Mouse (Mus musculus) kidney, embryonic 15.5 days (tissue): ENCODE measurements around the gene Mdm2. TPM values are rescaled to one million over a fixed set of nuclear protein-coding genes. Genes with fewer than 3 reads are reported as not detected.
"Not testable (repeated sequence)": the region's sequence is repeated elsewhere in the genome, so short reads cannot be mapped to it uniquely, and the experiment has no call there.

Source experiments
- ATAC-seq: fragments of 200-750 bp; cut with Nextera tagmentation; replicated peaks from 2 replicates; pipeline ENCODE4 v1.8.0; 2017; ENCODE audit warnings: moderate TSS enrichment; ENCODE audit not compliant: low FRiP score
- H3K27ac ChIP-seq: fragments of 300-500 bp; sonication (generic); 2 replicates; pipeline ENCODE4 v1.5.1; 2015; ENCODE audit warnings: mild to moderate bottlenecking, inconsistent platforms
- H3K27me3 ChIP-seq: fragments of 300-500 bp; sonication (generic); 2 replicates; pipeline ENCODE4 v1.6.1; 2015; ENCODE audit warnings: inconsistent platforms
- H3K36me3 ChIP-seq: fragments of 300-500 bp; sonication (generic); 2 replicates; pipeline ENCODE4 v1.6.1; 2015; ENCODE audit warnings: inconsistent platforms
- H3K4me1 ChIP-seq: fragments of 300-500 bp; sonication (generic); 2 replicates; pipeline ENCODE4 v1.6.1; 2015; ENCODE audit warnings: inconsistent platforms
- H3K4me2 ChIP-seq: fragments of 300-500 bp; sonication (generic); 2 replicates; pipeline ENCODE4 v1.6.1; 2015; ENCODE audit warnings: moderate library complexity, mild to moderate bottlenecking, inconsistent platforms
- H3K4me3 ChIP-seq: fragments of 300-500 bp; sonication (generic); replicated peaks from 2 replicates; pipeline ENCODE4 v1.5.1; 2015; ENCODE audit warnings: mild to moderate bottlenecking, inconsistent platforms
- H3K9ac ChIP-seq: fragments of 300-500 bp; sonication (generic); 2 replicates; pipeline ENCODE4 v1.6.1; 2015; ENCODE audit warnings: mild to moderate bottlenecking, inconsistent platforms
- H3K9me3 ChIP-seq: fragments of 300-500 bp; sonication (generic); replicated peaks from 2 replicates; pipeline ENCODE4 v1.6.1; 2016; ENCODE audit warnings: inconsistent platforms
- WGBS: fragments of 180-500 bp; shearing (Covaris S2); methylation state at CpG from one replicate; pipeline ENCODE4 v1.1.7; 2015; ENCODE audit warnings: mixed read lengths; 5-methylcytosine and 5-hydroxymethylcytosine counted together
- polyA plus RNA-seq: library from polyadenylated mRNA; unstranded; fragments of >200 nt; fragmentation: Nextera tagmentation; extraction: Ambion mirVana; gene quantifications from 2 replicates; pipeline ENCODE4 v1.2.1, GENCODE M21; 2015

Mdm2 gene
- 47.4 and 49.7 TPM in 2 replicates for polyA plus RNA-seq

GRCm38 (mm10) chr10:117710604-117711141 lies at the start of gene Mdm2:
Gene Mdm2, minus strand, starts transcription at chr10:117710758.
- Histone ChIP-seq H3K27me3 (no peaks in the 10 kb centered on the region), H3K36me3 (peaks cover 27% of the 10 kb centered on the region), H3K4me1 (peaks cover 15% of the 10 kb centered on the region), H3K4me3 (peak within 1 kb of the TSS; percentile 96), H3K4me2 (peak within 1 kb of the TSS; percentile 72), H3K9me3 (no peaks in the 10 kb centered on the region), H3K27ac (peak within 1 kb of the TSS; percentile 98), H3K9ac (peak within 1 kb of the TSS; percentile 100)
- peak; percentile 96 for ATAC-seq
- under 1% methylated on average over 51 of the region's 52 CpGs for WGBS

- no peak for ATAC-seq
- WGBS = 93% methylated on average over 10 of the region's 10 CpGs
- H3K36me3 ChIP-seq = peaks cover 97% of the 10 kb centered on the region
- no peaks in the 10 kb centered on the region for H3K9me3 ChIP-seq
- H3K4me1 ChIP-seq = no peaks in the 10 kb centered on the region
- H3K27ac ChIP-seq = no peak overlapping the region
- no peak overlapping the region for H3K4me2 ChIP-seq
- H3K27me3 ChIP-seq = no peaks in the 10 kb centered on the region
- H3K4me3 ChIP-seq = no peak overlapping the region
- no peak overlapping the region for H3K9ac ChIP-seq
Measured at GRCm38 (mm10) chr10:117759844-117760630, 49.5 kb upstream of the Mdm2 start.

GRCm38 (mm10) chr10:117758749-117759727 lies 48.5 kb upstream of the Mdm2 start:
- no peak for ATAC-seq
- Histone ChIP-seq H3K36me3 (peaks cover 99% of the 10 kb centered on the region), H3K9me3 (no peaks in the 10 kb centered on the region), H3K27me3 (no peaks in the 10 kb centered on the region), H3K9ac (no peak overlapping the region), H3K4me3 (no peak overlapping the region), H3K4me1 (no peaks in the 10 kb centered on the region), H3K27ac (no peak overlapping the region), H3K4me2 (no peak overlapping the region)
- WGBS = 90% methylated on average over 18 of the region's 18 CpGs

DNA sequence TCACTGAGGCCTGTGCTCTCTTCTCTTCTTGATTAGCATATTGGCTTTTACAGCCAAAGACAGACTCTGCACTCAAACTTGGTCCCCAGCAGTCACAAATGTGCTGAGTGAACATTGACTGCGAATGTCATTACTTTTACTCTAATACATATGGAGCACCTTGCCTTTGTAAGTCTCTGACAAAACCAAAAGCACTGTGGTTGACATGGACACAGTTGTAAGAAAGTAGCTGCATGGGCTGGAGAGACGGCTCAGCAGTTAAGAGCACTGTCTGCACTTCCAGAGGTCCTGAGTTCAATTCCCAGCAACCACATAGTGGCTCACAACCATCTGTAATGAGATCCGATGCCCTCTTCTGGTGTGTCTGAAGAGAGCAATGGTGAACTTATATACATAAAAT lies 47.8 kb upstream of the Mdm2 start:
- H3K4me2 ChIP-seq, H3K4me1 ChIP-seq, H3K4me3 ChIP-seq, H3K9ac ChIP-seq, H3K9me3 ChIP-seq, ATAC-seq, H3K27ac ChIP-seq, H3K27me3 ChIP-seq: not testable (repeated sequence)
- H3K36me3 ChIP-seq = peaks cover 94% of the 10 kb centered on the region
- WGBS = 96% methylated on average over 3 of the region's 3 CpGs

GRCm38 (mm10) chr10:117757796-117758342 lies 47.3 kb upstream of the Mdm2 start:
- no peaks in the 10 kb centered on the region for H3K9me3 ChIP-seq
- 95% methylated on average over 7 of the region's 7 CpGs for WGBS
- H3K36me3 ChIP-seq = peaks cover 94% of the 10 kb centered on the region
- H3K4me1 ChIP-seq = no peaks in the 10 kb centered on the region
- H3K27ac ChIP-seq = no peak overlapping the region
- H3K9ac ChIP-seq = no peak overlapping the region
- no peaks in the 10 kb centered on the region for H3K27me3 ChIP-seq
- H3K4me3 ChIP-seq = no peak overlapping the region
- no peak for ATAC-seq
- H3K4me2 ChIP-seq = no peak overlapping the region

GRCm38 (mm10) chr10:117757259-117757658 lies 46.7 kb upstream of the Mdm2 start:
- no peak for ATAC-seq
- Histone ChIP-seq H3K36me3 (peaks cover 94% of the 10 kb centered on the region), H3K4me3 (no peak overlapping the region), H3K27me3 (no peaks in the 10 kb centered on the region), H3K9ac (no peak overlapping the region), H3K27ac (no peak overlapping the region), H3K4me2 (no peak overlapping the region), H3K9me3 (no peaks in the 10 kb centered on the region), H3K4me1 (no peaks in the 10 kb centered on the region)
- WGBS = 88% methylated on average over 1 of the region's 1 CpGs

GRCm38 (mm10) chr10:117756784-117757183 lies 46.2 kb upstream of the Mdm2 start:
- no peaks in the 10 kb centered on the region for H3K27me3 ChIP-seq
- H3K27ac ChIP-seq = no peak overlapping the region
- H3K4me1 ChIP-seq = no peaks in the 10 kb centered on the region
- H3K9me3 ChIP-seq = no peaks in the 10 kb centered on the region
- H3K36me3 ChIP-seq = peaks cover 94% of the 10 kb centered on the region
- no peak overlapping the region for H3K4me3 ChIP-seq
- WGBS = 93% methylated on average over 5 of the region's 5 CpGs
- no peak overlapping the region for H3K4me2 ChIP-seq
- ATAC-seq = no peak
- H3K9ac ChIP-seq = no peak overlapping the region

GRCm38 (mm10) chr10:117755799-117756467 lies 45.4 kb upstream of the Mdm2 start:
- H3K9me3 ChIP-seq = no peaks in the 10 kb centered on the region
- H3K4me3 ChIP-seq = no peak overlapping the region
- ATAC-seq = no peak
- H3K4me1 ChIP-seq = no peaks in the 10 kb centered on the region
- no peak overlapping the region for H3K9ac ChIP-seq
- no peaks in the 10 kb centered on the region for H3K27me3 ChIP-seq
- no peak overlapping the region for H3K4me2 ChIP-seq
- 92% methylated on average over 11 of the region's 11 CpGs for WGBS
- H3K36me3 ChIP-seq = peaks cover 94% of the 10 kb centered on the region
- no peak overlapping the region for H3K27ac ChIP-seq

DNA sequence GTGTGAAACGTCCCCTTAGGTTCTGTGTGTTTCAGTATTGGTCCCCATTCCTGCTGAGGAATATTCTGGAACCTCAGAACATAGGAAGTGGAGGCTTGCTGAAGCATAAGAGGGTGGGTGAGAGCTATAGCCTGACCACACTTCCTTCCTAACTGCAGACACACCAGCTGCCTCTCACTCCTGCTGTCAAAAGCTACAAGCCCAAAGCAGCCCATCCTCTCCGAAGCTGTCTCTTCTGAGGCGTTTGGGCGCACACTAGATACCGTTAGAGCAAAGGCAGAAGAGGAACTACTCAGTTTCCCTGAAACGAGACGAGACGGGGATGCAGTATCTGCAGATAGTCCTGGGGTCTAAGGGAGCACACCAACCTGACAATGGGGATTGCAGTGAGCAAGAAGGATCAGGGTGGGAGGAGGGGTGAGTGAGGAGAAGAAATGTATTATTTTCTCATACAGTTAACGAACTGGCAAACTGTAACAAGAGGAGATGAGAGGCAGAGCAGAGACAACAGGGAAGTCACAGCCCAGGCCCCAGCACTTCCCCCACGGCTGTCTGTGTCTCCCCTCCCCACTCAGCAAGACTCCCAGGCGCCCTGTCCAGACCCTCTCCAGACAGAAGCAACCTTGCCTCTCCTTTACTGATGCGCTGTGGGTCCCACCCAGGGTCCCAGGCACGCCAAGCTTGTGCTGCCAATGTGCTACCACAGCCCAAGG lies 44.7 kb upstream of the Mdm2 start:
- WGBS = 87% methylated on average over 13 of the region's 13 CpGs

DNA sequence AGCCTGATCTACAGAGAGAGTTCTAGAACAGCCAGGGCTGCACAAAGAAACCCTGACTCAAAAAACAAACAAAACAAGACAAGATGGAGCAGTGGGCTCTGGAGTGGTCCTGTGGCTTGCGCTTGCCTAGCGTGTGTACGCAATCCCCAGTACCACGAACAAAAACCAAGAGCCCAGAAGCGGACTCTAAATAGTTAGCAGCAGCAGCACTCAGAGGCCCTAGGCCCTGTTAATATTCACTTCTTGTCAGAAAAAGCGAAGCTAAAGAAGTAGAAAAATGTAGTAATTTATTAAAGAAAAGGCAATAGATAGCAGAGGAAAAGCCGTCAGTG lies 44.0 kb upstream of the Mdm2 start:
- H3K9ac ChIP-seq = no peak overlapping the region
- no peaks in the 10 kb centered on the region for H3K4me1 ChIP-seq
- no peak overlapping the region for H3K27ac ChIP-seq
- H3K4me2 ChIP-seq = no peak overlapping the region
- ATAC-seq = no peak
- no peak overlapping the region for H3K4me3 ChIP-seq
- H3K36me3 ChIP-seq = peaks cover 92% of the 10 kb centered on the region
- H3K9me3 ChIP-seq = no peaks in the 10 kb centered on the region
- WGBS = 95% methylated on average over 7 of the region's 7 CpGs
- no peaks in the 10 kb centered on the region for H3K27me3 ChIP-seq

More for the DNA sequence above, 44.7 kb upstream of the Mdm2 start:
- Histone ChIP-seq H3K4me1 (no peaks in the 10 kb centered on the region), H3K27ac (no peak overlapping the region), H3K9ac (no peak overlapping the region), H3K27me3 (no peaks in the 10 kb centered on the region), H3K4me2 (no peak overlapping the region), H3K9me3 (no peaks in the 10 kb centered on the region), H3K4me3 (no peak overlapping the region), H3K36me3 (peaks cover 92% of the 10 kb centered on the region)
- no peak for ATAC-seq
